Mouse (Mus musculus) hindbrain, embryonic 14.5 days (tissue): ENCODE results near the gene Foxb1. TPM values are rescaled to one million over a fixed set of nuclear protein-coding genes. Genes with fewer than 3 reads are reported as not detected.

Experiments
- ATAC-seq: fragments of 200-750 bp; cut with Nextera tagmentation; 2 replicates; pipeline ENCODE4 v1.8.0; 2017; ENCODE audit warnings: moderate number of reproducible peaks, mild to moderate bottlenecking, moderate TSS enrichment, moderate library complexity; ENCODE audit not compliant: low FRiP score
- DNase-seq: peaks from one replicate; pipeline ENCODE4 v3.0.0-alpha.2; 2015; ENCODE audit warnings: low spot score
- H3K27ac ChIP-seq: fragments of 300-500 bp; sonication (generic); 2 replicates; pipeline ENCODE4 v1.5.1; 2014; ENCODE audit warnings: mild to moderate bottlenecking, moderate library complexity
- H3K27me3 ChIP-seq: fragments of 300-500 bp; sonication (generic); 2 replicates; pipeline ENCODE4 v1.6.1; 2014; ENCODE audit warnings: mild to moderate bottlenecking, low read length, mixed read lengths; ENCODE audit not compliant: control insufficient read depth, insufficient read depth
- H3K36me3 ChIP-seq: fragments of 300-500 bp; sonication (generic); replicated peaks from 2 replicates; pipeline ENCODE4 v1.6.1; 2014; ENCODE audit not compliant: control insufficient read depth, insufficient read depth
- H3K4me1 ChIP-seq: fragments of 300-500 bp; sonication (generic); replicated peaks from 2 replicates; pipeline ENCODE4 v1.6.1; 2014; ENCODE audit warnings: antibody characterized with exemption, low read length, mixed read lengths; ENCODE audit not compliant: control insufficient read depth, insufficient read depth
- H3K4me2 ChIP-seq: fragments of 300-500 bp; sonication (generic); replicated peaks from 2 replicates; pipeline ENCODE4 v1.6.1; 2014; ENCODE audit warnings: mild to moderate bottlenecking, moderate library complexity
- H3K4me3 ChIP-seq: fragments of 300-500 bp; sonication (generic); replicated peaks from 2 replicates; pipeline ENCODE4 v1.5.1; 2014; ENCODE audit warnings: mild to moderate bottlenecking, low read length
- H3K9ac ChIP-seq: fragments of 300-500 bp; sonication (generic); 2 replicates; pipeline ENCODE4 v1.6.1; 2014
- H3K9me3 ChIP-seq: fragments of 300-500 bp; sonication (generic); 2 replicates; pipeline ENCODE4 v1.6.1; 2016; ENCODE audit warnings: low read length; ENCODE audit not compliant: control insufficient read depth
- WGBS: fragments of 180-500 bp; shearing (Covaris S2); extraction: QIAGEN DNeasy Blood & Tissue Kit; methylation state at CpG from one replicate; pipeline ENCODE4 v1.1.7; 2014; 5-methylcytosine and 5-hydroxymethylcytosine counted together
- polyA plus RNA-seq: library from polyadenylated mRNA; unstranded; fragments of >200 nt; fragmentation: Nextera tagmentation; extraction: Ambion mirVana; gene quantifications from 2 replicates; pipeline ENCODE4 v1.2.1, GENCODE M21; 2014

The Foxb1 gene
- polyA plus RNA-seq, 1 experiment from 2014 or later, result 6.1 TPM

- Histone ChIP-seq H3K4me3 (peak overlapping the region; percentile 36), H3K9me3 (no peaks in the 10 kb centered on the region), H3K4me2 (peak overlapping the region; percentile 49), H3K36me3 (no peaks in the 10 kb centered on the region), H3K27me3 (peaks cover 100% of the 10 kb centered on the region), H3K9ac (peak overlapping the region; percentile 57), H3K4me1 (peaks cover 2% of the 10 kb centered on the region; the same call in 1 of the 2 replicates), H3K27ac (peak overlapping the region; percentile 62)
- under 1% methylated on average over 42 of the region's 42 CpGs for WGBS
- ATAC-seq (no peak), DNase-seq (no peak)
Measured at GRCm38 (mm10) chr9:69758946-69759615, 1.7 kb downstream of the Foxb1 start.

GRCm38 (mm10) chr9:69758506-69758905 is 2.2 kb downstream of the Foxb1 start:
- no peaks in the 10 kb centered on the region for H3K36me3 ChIP-seq
- H3K9ac ChIP-seq, result peak overlapping the region; percentile 57
- no peaks in the 10 kb centered on the region for H3K9me3 ChIP-seq
- peak overlapping the region; percentile 36 for H3K4me3 ChIP-seq
- WGBS, result under 1% methylated on average over 17 of the region's 17 CpGs
- H3K27me3 ChIP-seq, result peaks cover 99% of the 10 kb centered on the region
- H3K27ac ChIP-seq, result 0 out of 2 replicates have a peak overlapping the region, but pooled peaks have one; percentile 11
- DNase-seq (no peak), ATAC-seq (no peak)
- H3K4me1 ChIP-seq, result peaks cover 2% of the 10 kb centered on the region; the same call in 1 of the 2 replicates
- peak overlapping the region; percentile 49 for H3K4me2 ChIP-seq

GRCm38 (mm10) chr9:69757254-69757653 is 3.5 kb downstream of the Foxb1 start:
- H3K4me3 ChIP-seq, result peak overlapping the region; percentile 36
- peak overlapping the region; percentile 49 for H3K4me2 ChIP-seq
- no peaks in the 10 kb centered on the region for H3K9me3 ChIP-seq
- H3K36me3 ChIP-seq, result no peaks in the 10 kb centered on the region
- peaks cover 91% of the 10 kb centered on the region for H3K27me3 ChIP-seq
- ATAC-seq, result no peak
- H3K27ac ChIP-seq, result 0 out of 2 replicates have a peak overlapping the region, but pooled peaks have one; percentile 12
- H3K9ac ChIP-seq, result no peak overlapping the region
- 7% methylated on average over 4 of the region's 4 CpGs for WGBS
- no peak for DNase-seq
- peaks cover 2% of the 10 kb centered on the region; the same call in 1 of the 2 replicates for H3K4me1 ChIP-seq

GRCm38 (mm10) chr9:69756456-69756855 is 4.3 kb downstream of the Foxb1 start:
- Histone ChIP-seq H3K4me3 (0 out of 2 replicates have a peak overlapping the region, but pooled peaks have one; percentile 2), H3K4me1 (peaks cover 2% of the 10 kb centered on the region; the same call in 1 of the 2 replicates), H3K9me3 (no peaks in the 10 kb centered on the region), H3K4me2 (peak overlapping the region; percentile 49), H3K36me3 (no peaks in the 10 kb centered on the region), H3K27me3 (peaks cover 83% of the 10 kb centered on the region), H3K27ac (no peak overlapping the region), H3K9ac (no peak overlapping the region)
- ATAC-seq (no peak), DNase-seq (no peak)
- 11% methylated on average over 3 of the region's 3 CpGs for WGBS

- peak overlapping the region; percentile 49; the same call in 1 of the 2 replicates for H3K4me2 ChIP-seq
- ATAC-seq, result no peak
- H3K27ac ChIP-seq, result no peak overlapping the region
- H3K4me1 ChIP-seq, result peaks cover 2% of the 10 kb centered on the region; the same call in 1 of the 2 replicates
- H3K36me3 ChIP-seq, result no peaks in the 10 kb centered on the region
- H3K9me3 ChIP-seq, result no peaks in the 10 kb centered on the region
- 16% methylated on average over 7 of the region's 7 CpGs for WGBS
- peaks cover 79% of the 10 kb centered on the region for H3K27me3 ChIP-seq
- no peak overlapping the region for H3K9ac ChIP-seq
- 0 out of 2 replicates have a peak overlapping the region, but pooled peaks have one; percentile 2 for H3K4me3 ChIP-seq
- DNase-seq, result no peak
Measured at GRCm38 (mm10) chr9:69756041-69756440, 4.7 kb downstream of the Foxb1 start.

GRCm38 (mm10) chr9:69755157-69755556 is 5.6 kb downstream of the Foxb1 start:
- DNase-seq, result no peak
- Histone ChIP-seq H3K27me3 (peaks cover 70% of the 10 kb centered on the region), H3K9me3 (no peaks in the 10 kb centered on the region), H3K9ac (no peak overlapping the region), H3K4me1 (peaks cover 1% of the 10 kb centered on the region; the same call in 1 of the 2 replicates), H3K4me3 (no peak overlapping the region), H3K36me3 (no peaks in the 10 kb centered on the region), H3K27ac (no peak overlapping the region), H3K4me2 (peak overlapping the region; percentile 49; the same call in 1 of the 2 replicates)
- 9% methylated on average over 5 of the region's 5 CpGs for WGBS
- no peak for ATAC-seq

GRCm38 (mm10) chr9:69754712-69755111 is 6.0 kb downstream of the Foxb1 start:
- no peak overlapping the region for H3K4me3 ChIP-seq
- H3K36me3 ChIP-seq, result no peaks in the 10 kb centered on the region
- ATAC-seq, result no peak
- peaks cover 66% of the 10 kb centered on the region for H3K27me3 ChIP-seq
- H3K4me1 ChIP-seq, result no peaks in the 10 kb centered on the region; the same call in 1 of the 2 replicates
- no peaks in the 10 kb centered on the region for H3K9me3 ChIP-seq
- DNase-seq, result no peak
- H3K9ac ChIP-seq, result no peak overlapping the region
- no peak overlapping the region for H3K27ac ChIP-seq
- 6% methylated on average over 5 of the region's 5 CpGs for WGBS
- no peak overlapping the region for H3K4me2 ChIP-seq

GRCm38 (mm10) chr9:69754291-69754690 is 6.4 kb downstream of the Foxb1 start:
- DNase-seq (no peak), ATAC-seq (no peak)
- H3K4me2 ChIP-seq, result no peak overlapping the region

GRCm38 (mm10) chr9:69747971-69748370 is 12.8 kb downstream of the Foxb1 start:
- H3K27me3 ChIP-seq, result peaks cover 1% of the 10 kb centered on the region; the same call in 1 of the 2 replicates
- no peaks in the 10 kb centered on the region for H3K9me3 ChIP-seq
- WGBS, result 94% methylated on average over 1 of the region's 1 CpGs
- DNase-seq (no peak), ATAC-seq (no peak)
- H3K4me1 ChIP-seq, result no peaks in the 10 kb centered on the region
- no peak overlapping the region for H3K9ac ChIP-seq
- no peak overlapping the region for H3K4me3 ChIP-seq
- no peaks in the 10 kb centered on the region for H3K36me3 ChIP-seq
- no peak overlapping the region for H3K4me2 ChIP-seq
- H3K27ac ChIP-seq, result no peak overlapping the region

More at GRCm38 (mm10) chr9:69754291-69754690, 6.4 kb downstream of the Foxb1 start:
- WGBS, result 2% methylated on average over 7 of the region's 7 CpGs
- H3K27me3 ChIP-seq, result peaks cover 62% of the 10 kb centered on the region
- H3K27ac ChIP-seq, result no peak overlapping the region
- H3K9me3 ChIP-seq, result no peaks in the 10 kb centered on the region
- no peaks in the 10 kb centered on the region; the same call in 1 of the 2 replicates for H3K4me1 ChIP-seq
- H3K9ac ChIP-seq, result no peak overlapping the region
- no peaks in the 10 kb centered on the region for H3K36me3 ChIP-seq
- no peak overlapping the region for H3K4me3 ChIP-seq
